Mouse (Mus musculus) liver, postnatal 0 days (tissue): ENCODE measurements around the gene Grid2.

Experiments used
- CTCF ChIP-seq: sonication (generic); IDR thresholded peaks from 2 replicates; pipeline ENCODE4 v1.5.1; 2016; ENCODE audit warnings: antibody characterized with exemption, low read depth
- EP300 ChIP-seq: IDR thresholded peaks from 2 replicates; pipeline ENCODE4 v1.6.1; 2016; ENCODE audit warnings: antibody characterized with exemption, low read depth, mild to moderate bottlenecking

DNA sequence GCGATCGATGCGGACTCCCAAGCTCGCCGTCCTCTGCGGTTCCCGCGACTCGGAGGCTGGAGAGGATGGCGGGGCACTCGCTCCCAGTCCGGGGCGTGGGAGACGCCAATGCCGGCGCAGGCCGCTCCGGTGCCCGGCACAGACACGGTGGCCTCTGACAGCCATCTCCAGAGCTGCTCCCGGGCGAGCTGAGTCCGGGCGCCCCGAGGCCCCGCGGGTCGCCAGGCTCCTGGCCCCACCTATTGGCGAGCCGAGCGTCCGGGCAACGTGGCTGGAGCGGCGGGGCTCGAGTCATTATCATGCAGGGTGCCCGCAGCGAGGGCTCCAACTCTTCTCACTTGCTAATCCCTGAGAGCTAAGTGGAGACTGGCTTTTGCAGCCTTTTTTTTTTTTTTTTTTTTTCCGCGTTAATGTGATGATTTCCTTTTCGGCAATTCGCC is 1.8 kb downstream of the Grid2 start:
- no peak for TF ChIP-seq CTCF
- TF ChIP-seq EP300 = no peak
